Mouse (Mus musculus): ENCODE measurements at regions not wholly inside any gene's neighbourhood (a gene's known extent, or its start where the extent isn't known, plus 50 kb on each side); places are given as distances from the start of the nearest gene placed in this dataset.

GRCm38 (mm10) chr12:9128581-9129275 is 98.9 kb downstream of the Ttc32 start:
- TF ChIP-seq ETS1 (conservative IDR thresholded peaks at IDR 0.05; ENCODE audit: low read depth, low read length) (no peak), EP300 (IDR thresholded peaks at IDR 0.05; ENCODE audit: low read length) (no peak), CTCF (conservative IDR thresholded peaks at IDR 0.05 in 1 of 2, IDR thresholded peaks at IDR 0.05 in 1 of 2; ENCODE audit: low read depth in 2 of 2, low read length in 2 of 2) (no peak), PAX5 (IDR thresholded peaks at IDR 0.05; ENCODE audit: low read length) (no peak), ZC3H11A (IDR thresholded peaks at IDR 0.05; ENCODE audit: low read depth, low read length) (no peak), NELFE (IDR thresholded peaks at IDR 0.05; ENCODE audit: low read depth, low read length) (no peak), GABPA (IDR thresholded peaks at IDR 0.05; ENCODE audit: insufficient replicate concordance, low read depth, low read length) (no peak), HCFC1 (IDR thresholded peaks at IDR 0.05; ENCODE audit: low read depth, low read length) (no peak)
